Mouse (Mus musculus) ovary, postnatal 36 days (tissue): ENCODE measurements at regions not wholly inside any gene's neighbourhood (a gene's known extent, or its start where the extent isn't known, plus 50 kb on each side); places are given as distances from the start of the nearest gene placed in this dataset.

Source experiments
- DNase-seq: peaks from one replicate; pipeline ENCODE4 v3.0.0; 2022; ENCODE audit warnings: low spot score, mixed read lengths

DNA sequence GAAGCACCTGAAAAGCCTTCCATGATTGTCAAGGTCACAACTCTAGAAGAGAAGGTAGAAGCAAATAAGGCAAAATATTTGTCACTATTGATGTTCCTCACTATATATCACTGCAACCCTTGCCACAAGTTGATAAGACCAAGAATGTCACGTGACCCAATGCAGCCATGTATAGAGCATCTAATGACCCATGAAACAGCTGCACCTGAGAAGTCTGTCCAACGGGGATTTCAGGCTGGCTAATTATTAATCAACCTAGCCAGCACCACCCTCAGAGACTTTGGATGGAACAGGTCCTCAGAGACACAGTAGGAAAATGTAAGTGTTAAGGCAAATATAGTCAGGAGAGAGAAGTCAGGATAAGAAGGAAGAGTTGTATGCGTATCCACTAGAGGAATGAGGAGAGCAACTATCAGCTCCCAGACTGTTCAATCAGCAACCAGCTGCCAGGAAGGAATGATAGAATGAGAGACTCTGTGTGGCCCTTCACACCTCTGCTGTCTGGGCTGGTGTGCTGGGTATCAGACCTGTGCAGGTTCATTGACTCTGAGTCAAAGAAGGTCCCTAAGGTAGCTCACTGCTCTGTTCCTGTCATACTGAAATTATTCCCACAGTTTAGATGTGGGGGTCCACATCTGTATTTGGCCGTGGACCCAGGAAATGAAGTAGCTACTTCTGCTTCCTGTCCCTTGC is 247.4 kb downstream of the Epha4 start:
- DNase-seq = no peak

DNA sequence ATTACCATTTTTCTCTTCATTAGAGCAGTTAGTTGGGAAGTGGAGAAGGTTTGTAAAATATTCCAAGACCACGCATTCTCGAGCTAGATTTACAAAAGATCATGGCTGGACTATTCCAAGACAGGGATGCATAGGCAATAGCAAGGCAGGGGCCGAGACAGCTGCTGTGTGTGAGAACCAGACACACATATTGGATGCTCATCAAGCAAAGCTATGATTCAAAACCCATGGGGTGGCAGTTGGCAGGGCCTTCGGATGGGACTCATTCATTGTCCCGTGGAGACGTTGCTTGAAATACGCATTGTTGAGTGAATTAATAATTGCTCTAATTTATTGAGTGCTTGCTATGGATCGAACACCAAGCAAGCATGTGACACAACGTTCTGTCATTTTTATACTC is 239.6 kb downstream of the Epha4 start:
- no peak for DNase-seq

DNA sequence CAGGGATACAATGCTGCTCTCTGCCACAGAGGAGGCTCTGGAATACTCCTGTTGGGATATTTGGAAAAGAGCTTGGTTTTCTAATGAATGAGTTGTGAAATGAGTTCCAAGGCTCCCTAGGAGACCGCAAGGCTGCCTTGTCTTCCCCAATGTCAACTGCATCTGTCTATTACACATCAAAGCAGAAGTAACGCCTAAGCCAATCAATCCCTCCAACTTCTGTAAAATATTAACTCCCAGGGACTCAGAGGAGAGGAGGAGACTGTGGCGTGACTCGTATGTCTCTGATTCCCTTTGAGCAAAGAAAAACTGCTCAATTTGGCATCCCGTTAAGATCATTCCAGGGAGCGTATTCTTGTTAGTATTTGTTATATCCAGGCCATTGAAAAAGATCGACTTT is 235.3 kb downstream of the Epha4 start:
- no peak for DNase-seq

- no peak for DNase-seq
These were observed 234.4 kb downstream of the Epha4 start for GRCm38 (mm10) chr1:77280373-77281038.

DNA sequence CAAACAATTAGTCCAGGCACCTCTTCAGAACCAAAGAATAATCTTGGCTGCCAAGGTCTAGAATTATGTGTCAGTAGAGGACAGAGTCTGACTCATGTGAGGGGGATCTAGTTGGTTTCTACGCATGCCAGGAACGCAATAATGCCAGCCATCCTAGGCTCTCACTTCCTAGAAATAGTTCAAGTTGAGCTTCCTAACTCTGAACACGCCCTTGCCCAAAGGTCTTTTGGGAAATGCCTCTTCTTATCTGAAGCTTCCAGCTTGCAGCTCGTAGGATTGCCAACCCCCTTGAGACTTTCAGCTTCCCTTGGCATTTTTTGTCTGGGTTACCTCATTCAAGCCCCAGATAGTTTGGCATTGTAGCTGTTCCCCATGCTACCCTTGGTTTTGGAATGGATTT is 233.1 kb downstream of the Epha4 start:
- DNase-seq = no peak

DNA sequence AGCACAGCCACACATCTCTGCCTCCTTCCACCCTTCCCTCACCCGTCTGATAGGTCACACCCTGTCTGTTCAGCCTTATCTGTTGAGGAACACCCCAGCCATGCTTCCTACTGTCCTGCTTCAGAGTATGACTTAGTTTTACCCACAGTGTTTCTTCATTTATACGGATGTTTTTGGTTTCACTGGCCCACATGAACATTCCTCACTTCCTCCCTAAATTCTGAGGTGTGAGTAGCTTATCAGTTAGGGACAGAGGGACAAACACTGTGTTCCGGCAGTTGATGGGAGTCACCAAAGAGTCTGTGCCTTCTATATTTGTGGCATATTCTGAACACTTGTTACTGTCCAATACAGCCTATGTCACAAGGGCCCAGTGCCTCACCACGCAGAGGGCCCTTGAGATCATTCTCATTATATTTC is 216.2 kb downstream of the Epha4 start:
- DNase-seq = no peak

GRCm38 (mm10) chr1:77300806-77301205 is 214.1 kb downstream of the Epha4 start:
- DNase-seq = no peak

GRCm38 (mm10) chr1:77304770-77305169 is 210.1 kb downstream of the Epha4 start:
- no peak for DNase-seq

GRCm38 (mm10) chr1:77307745-77308144 is 207.1 kb downstream of the Epha4 start:
- DNase-seq = no peak

GRCm38 (mm10) chr1:77313119-77313518 is 201.8 kb downstream of the Epha4 start:
- DNase-seq = no peak

GRCm38 (mm10) chr1:77315347-77315746 is 199.5 kb downstream of the Epha4 start:
- DNase-seq = no peak

DNA sequence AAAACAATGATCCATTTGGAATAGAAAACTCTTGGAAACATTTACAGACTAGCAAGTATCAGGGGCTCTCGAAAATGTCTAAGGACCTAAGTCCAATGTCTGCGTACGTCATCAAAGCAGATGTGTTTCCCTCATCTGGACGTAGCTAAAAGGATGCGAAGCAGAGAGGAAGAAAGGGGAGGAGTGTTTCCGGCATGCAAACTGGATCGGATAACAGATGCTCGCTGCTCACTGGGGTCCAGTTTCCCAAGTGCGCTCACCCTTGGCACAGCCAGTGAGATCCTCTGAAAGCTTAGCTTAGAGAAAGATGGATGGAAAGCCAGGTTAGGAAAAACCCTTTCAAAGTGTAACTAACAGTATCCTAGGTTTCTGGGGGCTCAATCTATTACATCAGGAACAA is 198.7 kb downstream of the Epha4 start:
- DNase-seq = no peak
